Mouse (Mus musculus): ENCODE measurements at regions not wholly inside any gene's neighbourhood (a gene's known extent, or its start where the extent isn't known, plus 50 kb on each side); places are given as distances from the start of the nearest gene placed in this dataset.

GRCm38 (mm10) chr19:32990576-32990975, 233.3 kb downstream of the Pten start:
- TF ChIP-seq CTCF (IDR thresholded peaks at IDR 0.05; ENCODE audit: control insufficient read depth, insufficient read depth, insufficient read length): no peak
- TF ChIP-seq MAX (IDR thresholded peaks at IDR 0.05): no peak
- TF ChIP-seq USF1 (IDR thresholded peaks at IDR 0.05; ENCODE audit: low read depth): no peak
- no peak for TF ChIP-seq MYOD1 (IDR thresholded peaks at IDR 0.05; ENCODE audit: control insufficient read depth, insufficient read length, low read depth)
- TF ChIP-seq CEBPB (IDR thresholded peaks at IDR 0.05; ENCODE audit: low read depth): no peak
